In the genomic region with DNA sequence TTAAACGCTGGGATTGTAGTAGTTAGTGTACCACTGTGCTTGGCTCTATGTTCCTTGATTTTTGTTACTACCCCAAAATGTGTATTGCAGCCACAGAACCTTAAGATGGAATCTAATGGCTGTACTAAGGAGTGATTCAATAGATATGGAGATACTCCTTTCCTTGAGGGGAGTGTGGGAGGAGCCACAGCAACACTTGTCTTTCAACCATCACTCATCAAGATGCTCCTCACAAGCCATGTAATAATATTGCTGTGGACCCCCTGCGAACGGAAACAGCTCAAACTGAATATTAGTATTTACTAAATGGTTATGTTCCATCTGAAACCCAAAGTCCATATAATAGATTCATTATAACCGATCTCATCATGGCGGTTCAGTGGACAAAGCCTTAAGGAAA, we compare ENCODE assay signal across 8 mouse cellular contexts. TPM values are rescaled to one million over a fixed set of nuclear protein-coding genes. Genes with fewer than 3 reads are reported as not detected.
DNase-seq lines count a peak whose midpoint lies in the region; ATAC-seq and TF ChIP-seq lines count a peak whose summit lies in the region.

No protein-coding gene starts in this region.

- ATAC-seq in kidney, embryonic 16.5 days (ENCODE audit: low FRiP score, low TSS enrichment) = no peak
- no peak for ATAC-seq in intestine, embryonic 14.5 days (replicated peaks; ENCODE audit: low FRiP score, low TSS enrichment, low read depth)
- no peak for ATAC-seq in neural tube, embryonic 11.5 days (ENCODE audit: insufficient read depth, low FRiP score, low TSS enrichment)

- H3K4me2 ChIP-seq in kidney, embryonic 16.5 days (replicated peaks; ENCODE audit: low read depth, low read length) = peak overlapping the region; percentile 91
- H3K4me2 ChIP-seq in intestine, embryonic 14.5 days (ENCODE audit: low read length) = peak overlapping the region; percentile 99
- peak overlapping the region; percentile 87 for H3K4me2 ChIP-seq in neural tube, embryonic 11.5 days (ENCODE audit: low read depth)

- no peaks in the 10 kb centered on the region for H3K27me3 ChIP-seq in kidney, embryonic 16.5 days (ENCODE audit: insufficient read depth, low read length)
- H3K27me3 ChIP-seq in intestine, embryonic 14.5 days (replicated peaks; ENCODE audit: control insufficient read depth, insufficient read depth, low read length) = no peaks in the 10 kb centered on the region
- no peaks in the 10 kb centered on the region for H3K27me3 ChIP-seq in neural tube, embryonic 11.5 days (ENCODE audit: control insufficient read depth, insufficient read depth, low read length)

- peaks cover 32% of the 10 kb centered on the region for H3K36me3 ChIP-seq in kidney, embryonic 16.5 days (ENCODE audit: insufficient read depth, low read length)
- peaks cover 50% of the 10 kb centered on the region for H3K36me3 ChIP-seq in intestine, embryonic 14.5 days (ENCODE audit: control insufficient read depth, insufficient read depth, low read length)
- peaks cover 6% of the 10 kb centered on the region for H3K36me3 ChIP-seq in neural tube, embryonic 11.5 days (ENCODE audit: control insufficient read depth, insufficient read depth, low read length)

- DNase-seq in kidney, adult 11 months = no peak
- peak; percentile 35 for DNase-seq in brain, embryonic 14.5 days (ENCODE audit: low read depth)
- no peak for DNase-seq in intestine, embryonic 14.5 days (ENCODE audit: low spot score)
- no peak for DNase-seq in neural tube, embryonic 11.5 days (ENCODE audit: low spot score)
- DNase-seq in ovary, postnatal 14 days (ENCODE audit: low spot score) = no peak
- DNase-seq in thymus, adult 18-20 months = no peak
- DNase-seq in yolk sac, embryonic 10.5 days (ENCODE audit: low spot score) = no peak

- peak overlapping the region; percentile 100 for H3K4me3 ChIP-seq in kidney, embryonic 16.5 days (ENCODE audit: low read length)
- peak overlapping the region; percentile 98 for H3K4me3 ChIP-seq in intestine, embryonic 14.5 days (ENCODE audit: low read depth, low read length)
- peak overlapping the region; percentile 91 for H3K4me3 ChIP-seq in neural tube, embryonic 11.5 days (ENCODE audit: low read depth, low read length)

- no peak for TF ChIP-seq CTCF in brain, embryonic 14.5 days (IDR thresholded peaks at IDR 0.05; ENCODE audit: borderline replicate concordance, extremely low read depth, insufficient read depth, insufficient read length)

- peaks cover 24% of the 10 kb centered on the region for H3K4me1 ChIP-seq in kidney, embryonic 16.5 days (ENCODE audit: insufficient read depth, low read length)
- peaks cover 25% of the 10 kb centered on the region for H3K4me1 ChIP-seq in intestine, embryonic 14.5 days (replicated peaks; ENCODE audit: control insufficient read depth, insufficient read depth, low read length)
- peaks cover 14% of the 10 kb centered on the region for H3K4me1 ChIP-seq in neural tube, embryonic 11.5 days (ENCODE audit: control insufficient read depth, insufficient read depth, low read length)

- 1% methylated on average over 5 of the region's 5 CpGs for whole genome bisulfite sequencing in kidney, embryonic 16.5 days
- 2% methylated on average over 5 of the region's 5 CpGs for WGBS in intestine, embryonic 14.5 days
- WGBS in neural tube, embryonic 11.5 days = 6% methylated on average over 5 of the region's 5 CpGs

- peak overlapping the region; percentile 100 for H3K9ac ChIP-seq in kidney, embryonic 16.5 days (replicated peaks; ENCODE audit: low read length)
- peak overlapping the region; percentile 100 for H3K9ac ChIP-seq in intestine, embryonic 14.5 days (ENCODE audit: low read length)
- peak overlapping the region; percentile 97 for H3K9ac ChIP-seq in neural tube, embryonic 11.5 days (ENCODE audit: low read length)

- H3K27ac ChIP-seq in kidney, embryonic 16.5 days (ENCODE audit: low read length) = peak overlapping the region; percentile 99; the same call in 1 of the 2 replicates
- H3K27ac ChIP-seq in intestine, embryonic 14.5 days (ENCODE audit: low read depth) = peak overlapping the region; percentile 99
- H3K27ac ChIP-seq in neural tube, embryonic 11.5 days (ENCODE audit: low read depth, low read length) = no peak overlapping the region

- H3K9me3 ChIP-seq in kidney, embryonic 16.5 days (ENCODE audit: low read length) = no peaks in the 10 kb centered on the region
- no peaks in the 10 kb centered on the region for H3K9me3 ChIP-seq in intestine, embryonic 14.5 days (ENCODE audit: control insufficient read depth, low read length)
- H3K9me3 ChIP-seq in neural tube, embryonic 11.5 days (ENCODE audit: control insufficient read depth, low read length) = no peaks in the 10 kb centered on the region

- TF ChIP-seq POLR2A in brain, embryonic 14.5 days (IDR thresholded peaks at IDR 0.05; ENCODE audit: borderline replicate concordance, extremely low read depth, insufficient read depth, insufficient read length, poor library complexity, severe bottlenecking) = no peak

RNA-seq across cellular contexts. Expression of a gene that starts 1.1 kb away (rescaled TPM):
- polyA plus RNA-seq in kidney, embryonic 16.5 days (2015; fragmentation: Nextera tagmentation; extraction: Ambion mirVana) = 456 and 460 TPM in 2 replicates
- polyA plus RNA-seq in brain, embryonic 14.5 days (2012; rRNA removed) = 274 and 357 TPM in 2 replicates
- polyA plus RNA-seq in intestine, embryonic 14.5 days (2014; fragmentation: Nextera tagmentation; extraction: Ambion mirVana) = 378 and 409 TPM in 2 replicates
- 449 TPM in 2 replicates for polyA plus RNA-seq in neural tube, embryonic 11.5 days (2014; fragmentation: Nextera tagmentation; extraction: Ambion mirVana)

RNA-seq across cellular contexts. Expression of a gene that starts 24.1 kb away (rescaled TPM):
- polyA plus RNA-seq in kidney, embryonic 16.5 days (2015; fragmentation: Nextera tagmentation; extraction: Ambion mirVana) = 31.4 and 35.6 TPM in 2 replicates
- 16.5 and 20.8 TPM in 2 replicates for polyA plus RNA-seq in brain, embryonic 14.5 days (2012; rRNA removed)
- 12.8 and 17.7 TPM in 2 replicates for polyA plus RNA-seq in intestine, embryonic 14.5 days (2014; fragmentation: Nextera tagmentation; extraction: Ambion mirVana)
- 11.2 and 14.7 TPM in 2 replicates for polyA plus RNA-seq in neural tube, embryonic 11.5 days (2014; fragmentation: Nextera tagmentation; extraction: Ambion mirVana)

RNA-seq across cellular contexts. Expression of a gene that starts 47.7 kb away (rescaled TPM):
- 154 and 180 TPM in 2 replicates for polyA plus RNA-seq in kidney, embryonic 16.5 days (2015; fragmentation: Nextera tagmentation; extraction: Ambion mirVana)
- 18.9 and 21.6 TPM in 2 replicates for polyA plus RNA-seq in brain, embryonic 14.5 days (2012; rRNA removed)
- polyA plus RNA-seq in intestine, embryonic 14.5 days (2014; fragmentation: Nextera tagmentation; extraction: Ambion mirVana) = 177 and 183 TPM in 2 replicates
- 38.5 and 45.2 TPM in 2 replicates for polyA plus RNA-seq in neural tube, embryonic 11.5 days (2014; fragmentation: Nextera tagmentation; extraction: Ambion mirVana)

RNA-seq across cellular contexts. Expression of a gene that starts 58.0 kb away (rescaled TPM):
- polyA plus RNA-seq in kidney, embryonic 16.5 days (2015; fragmentation: Nextera tagmentation; extraction: Ambion mirVana) = 35.7 and 42.5 TPM in 2 replicates
- polyA plus RNA-seq in brain, embryonic 14.5 days (2012; rRNA removed) = 11.0 and 12.2 TPM in 2 replicates
- 19.6 and 21.4 TPM in 2 replicates for polyA plus RNA-seq in intestine, embryonic 14.5 days (2014; fragmentation: Nextera tagmentation; extraction: Ambion mirVana)
- polyA plus RNA-seq in neural tube, embryonic 11.5 days (2014; fragmentation: Nextera tagmentation; extraction: Ambion mirVana) = 13.4 and 16.3 TPM in 2 replicates
